Comparison of ENCODE assay signal across 9 mouse cellular contexts in genomic region chr15:98969372-98970101, GRCm38 (mm10). TPM values are rescaled to one million over a fixed set of nuclear protein-coding genes. Genes with fewer than 3 reads are reported as not detected.
A peak's percentile ranks its signal among the peaks of the same experiment; 100 is the strongest.
DNase-seq lines count a peak whose midpoint lies in the region; ATAC-seq and TF ChIP-seq lines count a peak whose summit lies in the region.
"Had no signal": no experiment of that assay in that cellular context is flagged by ENCODE, and none has a peak within 500 bp of the region (broad histone marks: within the 10 kb centered on the region; RNA-seq: fewer than 3 reads in every experiment).

No protein-coding gene starts in this region.

- no peaks in the 10 kb centered on the region for H3K27me3 ChIP-seq in hindbrain, embryonic 15.5 days
- no peaks in the 10 kb centered on the region for H3K27me3 ChIP-seq in neural tube, embryonic 12.5 days (replicated peaks)

- ATAC-seq in hindbrain, embryonic 15.5 days (ENCODE audit: low FRiP score, low read depth) = no peak
- ATAC-seq in neural tube, embryonic 12.5 days (ENCODE audit: low FRiP score, low read depth) = no peak

- intact Hi-C loops in left cerebral cortex, adult 2 months (cut with DNase I) = loop anchor here (1.0 to 2.0 kb wide), 2 partner anchors 15 to 23 kb away; no protein-coding TSS in a partner anchor
- intact Hi-C loops in left cerebral cortex, postnatal 14 days (cut with DNase I) = loop anchor here (2.0 kb wide), 1 partner anchor 15 kb away; no protein-coding TSS in a partner anchor

- H3K4me2 ChIP-seq in hindbrain, embryonic 15.5 days = peak overlapping the region; percentile 59
- H3K4me2 ChIP-seq in neural tube, embryonic 12.5 days (replicated peaks) = peak overlapping the region; percentile 51

- peaks cover 60% of the 10 kb centered on the region for H3K4me1 ChIP-seq in hindbrain, embryonic 15.5 days (replicated peaks)
- H3K4me1 ChIP-seq in neural tube, embryonic 12.5 days = peaks cover 49% of the 10 kb centered on the region

- H3K36me3 ChIP-seq in hindbrain, embryonic 15.5 days = no peaks in the 10 kb centered on the region
- no peaks in the 10 kb centered on the region for H3K36me3 ChIP-seq in neural tube, embryonic 12.5 days

- TF ChIP-seq CTCF in left cerebral cortex, adult 2 months (IDR thresholded peaks at IDR 0.05) = no peak

- no peak for DNase-seq in left cerebral cortex, adult 2 months (ENCODE audit: extremely low spot score in 1 of 2, low spot score in 2 of 2)
- no peak for DNase-seq in left cerebral cortex, postnatal 14 days (ENCODE audit: low spot score in 2 of 2)
- peak; percentile 56 for DNase-seq in embryo, embryonic 10 days (ENCODE audit: low spot score)
- DNase-seq in left cerebral cortex, adult 11 months (ENCODE audit: low spot score) = no peak
- DNase-seq in frontal cortex, postnatal 36 days (ENCODE audit: low spot score in 2 of 2) = no peak
- DNase-seq in right cerebral cortex, adult 18-20 months = no peak

- H3K9ac ChIP-seq in hindbrain, embryonic 15.5 days = peak overlapping the region; percentile 23; the same call in 1 of the 2 replicates
- peak overlapping the region; percentile 43 for H3K9ac ChIP-seq in neural tube, embryonic 12.5 days
- H3K9ac ChIP-seq: liver, embryonic 14.5 days had no signal

- WGBS in hindbrain, embryonic 15.5 days = 4% methylated on average over 16 of the region's 16 CpGs
- 9% methylated on average over 16 of the region's 16 CpGs for WGBS in neural tube, embryonic 12.5 days

- H3K4me3 ChIP-seq in left cerebral cortex, adult 2 months = no peak overlapping the region
- no peak overlapping the region for H3K4me3 ChIP-seq in hindbrain, embryonic 15.5 days
- no peak overlapping the region for H3K4me3 ChIP-seq in neural tube, embryonic 12.5 days

- no peaks in the 10 kb centered on the region for H3K9me3 ChIP-seq in hindbrain, embryonic 15.5 days
- H3K9me3 ChIP-seq in neural tube, embryonic 12.5 days = no peaks in the 10 kb centered on the region

- H3K27ac ChIP-seq in left cerebral cortex, adult 2 months = peak overlapping the region; percentile 95
- peak overlapping the region; percentile 99 for H3K27ac ChIP-seq in hindbrain, embryonic 15.5 days (replicated peaks)
- peak overlapping the region; percentile 96 for H3K27ac ChIP-seq in neural tube, embryonic 12.5 days
- H3K27ac ChIP-seq: liver, embryonic 14.5 days had no signal

RNA-seq across cellular contexts. Expression of gene Tuba1a, which starts 16.0 kb away (rescaled TPM):
- 100 to 1,000 TPM; 817 to 827 TPM for total RNA-seq in left cerebral cortex, adult 2 months (2021)
- total RNA-seq in left cerebral cortex, postnatal 14 days (2021) = 1,000 to 10,000 TPM; 2,132 to 2,150 TPM
- 14,750 and 15,534 TPM in 2 replicates for polyA plus RNA-seq in hindbrain, embryonic 15.5 days (2015; fragmentation: Nextera tagmentation; extraction: Ambion mirVana)
- 10,701 and 10,796 TPM in 2 replicates for polyA plus RNA-seq in neural tube, embryonic 12.5 days (2016; fragmentation: Nextera tagmentation; extraction: Ambion mirVana)

RNA-seq across cellular contexts. Expression of gene Gm49450, which starts 16.2 kb away (rescaled TPM):
- not detected for total RNA-seq in left cerebral cortex, adult 2 months (2021)
- not detected for total RNA-seq in left cerebral cortex, postnatal 14 days (2021)
- not detected in 2 replicates for polyA plus RNA-seq in hindbrain, embryonic 15.5 days (2015; fragmentation: Nextera tagmentation; extraction: Ambion mirVana)
- not detected in 2 replicates for polyA plus RNA-seq in neural tube, embryonic 12.5 days (2016; fragmentation: Nextera tagmentation; extraction: Ambion mirVana)

RNA-seq across cellular contexts. Expression of gene Tuba1b, which starts 35.2 kb away (rescaled TPM):
- total RNA-seq in left cerebral cortex, adult 2 months (2021) = 100 to 1,000 TPM; 509 to 550 TPM
- 100 to 1,000 TPM; 689 to 750 TPM for total RNA-seq in left cerebral cortex, postnatal 14 days (2021)
- 1,411 and 1,419 TPM in 2 replicates for polyA plus RNA-seq in hindbrain, embryonic 15.5 days (2015; fragmentation: Nextera tagmentation; extraction: Ambion mirVana)
- polyA plus RNA-seq in neural tube, embryonic 12.5 days (2016; fragmentation: Nextera tagmentation; extraction: Ambion mirVana) = 1,299 and 1,329 TPM in 2 replicates

RNA-seq across cellular contexts. Expression of gene Lmbr1l, which starts 51.5 kb away (rescaled TPM):
- total RNA-seq in left cerebral cortex, adult 2 months (2021) = 10 to 100 TPM; 17.8 to 19.1 TPM
- total RNA-seq in left cerebral cortex, postnatal 14 days (2021) = 10 to 100 TPM; 17.9 to 18.1 TPM
- 26.8 and 29.3 TPM in 2 replicates for polyA plus RNA-seq in hindbrain, embryonic 15.5 days (2015; fragmentation: Nextera tagmentation; extraction: Ambion mirVana)
- 35.9 and 40.0 TPM in 2 replicates for polyA plus RNA-seq in neural tube, embryonic 12.5 days (2016; fragmentation: Nextera tagmentation; extraction: Ambion mirVana)
